Mouse (Mus musculus) forebrain, embryonic 11.5 days (tissue): ENCODE measurements around the gene Rtn2. TPM values are rescaled to one million over a fixed set of nuclear protein-coding genes. Genes with fewer than 3 reads are reported as not detected.

ENCODE experiments used
- ATAC-seq: fragments of 200-750 bp; cut with Nextera tagmentation; replicated peaks from 2 replicates; pipeline ENCODE4 v1.8.0; 2017; ENCODE audit warnings: moderate TSS enrichment; ENCODE audit not compliant: low FRiP score
- DNase-seq: peaks from one replicate; pipeline ENCODE4 v3.0.0-alpha.2; 2017; ENCODE audit warnings: low spot score
- H3K27ac ChIP-seq: fragments of 300-500 bp; sonication (generic); 2 replicates; pipeline ENCODE4 v1.5.1; 2014; ENCODE audit warnings: low read depth, low read length
- H3K27me3 ChIP-seq: fragments of 300-500 bp; sonication (generic); 2 replicates; pipeline ENCODE4 v1.6.1; 2014; ENCODE audit warnings: mild to moderate bottlenecking, low read length, mixed read lengths; ENCODE audit not compliant: control insufficient read depth, insufficient read depth
- H3K36me3 ChIP-seq: fragments of 300-500 bp; sonication (generic); 2 replicates; pipeline ENCODE4 v1.6.1; 2014; ENCODE audit warnings: mild to moderate bottlenecking, low read length, moderate library complexity, mixed read lengths; ENCODE audit not compliant: control insufficient read depth, insufficient read depth
- H3K4me1 ChIP-seq: fragments of 300-500 bp; sonication (generic); replicated peaks from 2 replicates; pipeline ENCODE4 v1.6.1; 2014; ENCODE audit warnings: low read length, mixed read lengths; ENCODE audit not compliant: control insufficient read depth, insufficient read depth
- H3K4me2 ChIP-seq: fragments of 300-500 bp; sonication (generic); 2 replicates; pipeline ENCODE4 v1.6.1; 2014; ENCODE audit warnings: low read depth, mild to moderate bottlenecking, low read length, moderate library complexity, mixed read lengths; ENCODE audit not compliant: severe bottlenecking
- H3K4me3 ChIP-seq: fragments of 300-500 bp; sonication (generic); 2 replicates; pipeline ENCODE4 v1.5.1; 2014; ENCODE audit warnings: low read depth, low read length
- H3K9ac ChIP-seq: fragments of 300-500 bp; sonication (generic); 2 replicates; pipeline ENCODE4 v1.6.1; 2014; ENCODE audit warnings: low read length
- H3K9me3 ChIP-seq: fragments of 300-500 bp; sonication (generic); 2 replicates; pipeline ENCODE4 v1.6.1; 2016; ENCODE audit warnings: low read length, mixed read lengths; ENCODE audit not compliant: control insufficient read depth
- WGBS: fragments of 180-500 bp; shearing (Covaris S2); extraction: QIAGEN DNeasy Blood & Tissue Kit; methylation state at CpG from one replicate; pipeline ENCODE4 v1.1.7; 2014; 5-methylcytosine and 5-hydroxymethylcytosine counted together
- polyA plus RNA-seq: library from polyadenylated mRNA; unstranded; fragments of >200 nt; fragmentation: Nextera tagmentation; extraction: Ambion mirVana; gene quantifications from 2 replicates; pipeline ENCODE4 v1.2.1, GENCODE M21; 2014

Rtn2 gene
- polyA plus RNA-seq, 1 experiment from 2014 or later = 47.3 TPM

GRCm38 (mm10) chr7:19344938-19345471, 62.6 kb downstream of the Rtn2 start:
- peak overlapping the region; percentile 78 for H3K4me2 ChIP-seq
- H3K27me3 ChIP-seq = peaks cover 8% of the 10 kb centered on the region; the same call in 1 of the 2 replicates
- H3K36me3 ChIP-seq = peaks cover 3% of the 10 kb centered on the region; the same call in 1 of the 2 replicates
- DNase-seq (peak; percentile 97), ATAC-seq (peak; percentile 93)
- peaks cover 9% of the 10 kb centered on the region for H3K4me1 ChIP-seq
- H3K27ac ChIP-seq = peak overlapping the region; percentile 55
- no peaks in the 10 kb centered on the region for H3K9me3 ChIP-seq
- H3K4me3 ChIP-seq = peak overlapping the region; percentile 70
- peak overlapping the region; percentile 76 for H3K9ac ChIP-seq
- WGBS = under 1% methylated on average over 31 of the region's 31 CpGs

Other genes starting within 250 kb of the Rtn2 start
- gene Rsph6a, start 227.9 kb upstream of the Rtn2 start, polyA plus RNA-seq = not detected in 2 replicates
- gene Dmwd, start 206.4 kb upstream of the Rtn2 start, polyA plus RNA-seq = 20.9 and 25.4 TPM in 2 replicates
- 12.4 and 13.8 TPM in 2 replicates for gene Dmpk, start 198.8 kb upstream of the Rtn2 start, polyA plus RNA-seq
- 9.9 and 10.8 TPM in 2 replicates for gene Six5, start 188.0 kb upstream of the Rtn2 start, polyA plus RNA-seq
- 1.2 and 1.4 TPM in 2 replicates for gene Gm4969, start 164.3 kb upstream of the Rtn2 start, polyA plus RNA-seq
- 13.6 and 13.9 TPM in 2 replicates for gene Fbxo46, start 162.8 kb upstream of the Rtn2 start, polyA plus RNA-seq
- gene Qpctl, start 133.3 kb upstream of the Rtn2 start, polyA plus RNA-seq = 13.8 and 13.9 TPM in 2 replicates
- 154 and 158 TPM in 2 replicates for gene Snrpd2, start 132.9 kb upstream of the Rtn2 start, polyA plus RNA-seq
- gene Gipr, start 116.5 kb upstream of the Rtn2 start, polyA plus RNA-seq = 0.56 and 0.75 TPM in 2 replicates
- 2.0 and 2.1 TPM in 2 replicates for gene Eml2, start 106.2 kb upstream of the Rtn2 start, polyA plus RNA-seq
- 1.6 and 2.5 TPM in 2 replicates for gene Gpr4, start 70.1 kb upstream of the Rtn2 start, polyA plus RNA-seq
- gene Opa3, start 54.3 kb upstream of the Rtn2 start, polyA plus RNA-seq = 54.1 and 59.8 TPM in 2 replicates
- 52.8 and 53.0 TPM in 2 replicates for gene Vasp, start 10.8 kb upstream of the Rtn2 start, polyA plus RNA-seq
- 0.44 TPM in 1 of 2 replicates, not detected in the other for gene Ppm1n, start 2.6 kb upstream of the Rtn2 start, polyA plus RNA-seq
- gene Fosb, start 27.4 kb downstream of the Rtn2 start, polyA plus RNA-seq = not detected in 2 replicates
- 94.4 and 100 TPM in 2 replicates for gene Ercc1, start 62.2 kb downstream of the Rtn2 start, polyA plus RNA-seq
- gene Cd3eap, start 76.9 kb downstream of the Rtn2 start, polyA plus RNA-seq = 23.2 and 24.0 TPM in 2 replicates
- gene Ppp1r13l, start 77.1 kb downstream of the Rtn2 start, polyA plus RNA-seq = 5.8 and 6.4 TPM in 2 replicates
- gene Ercc2, start 99.4 kb downstream of the Rtn2 start, polyA plus RNA-seq = 18.2 and 25.2 TPM in 2 replicates
- 2.0 and 2.8 TPM in 2 replicates for gene Klc3, start 121.5 kb downstream of the Rtn2 start, polyA plus RNA-seq
- gene Ckm, start 122.2 kb downstream of the Rtn2 start, polyA plus RNA-seq = not detected in 2 replicates
- gene Mark4, start 176.2 kb downstream of the Rtn2 start, polyA plus RNA-seq = 11.0 and 13.2 TPM in 2 replicates
- 1.2 and 1.4 TPM in 2 replicates for gene Exoc3l2, start 180.7 kb downstream of the Rtn2 start, polyA plus RNA-seq
- gene Bloc1s3, start 225.7 kb downstream of the Rtn2 start, polyA plus RNA-seq = 2.9 and 4.5 TPM in 2 replicates
- gene Trappc6a, start 225.8 kb downstream of the Rtn2 start, polyA plus RNA-seq = 43.7 and 54.1 TPM in 2 replicates
- 0.11 TPM in 1 of 2 replicates, not detected in the other for gene Nkpd1, start 235.2 kb downstream of the Rtn2 start, polyA plus RNA-seq